Mouse (Mus musculus) midbrain, embryonic 16.5 days (tissue): ENCODE results near the gene Nme3. TPM values are rescaled to one million over a fixed set of nuclear protein-coding genes. Genes with fewer than 3 reads are reported as not detected.
"Not testable (repeated sequence)": the region's sequence is repeated elsewhere in the genome, so short reads cannot be mapped to it uniquely, and the experiment has no call there.

Source experiments
- ATAC-seq: fragments of 200-750 bp; cut with Nextera tagmentation; 2 replicates; pipeline ENCODE4 v1.8.0; 2017; ENCODE audit warnings: moderate TSS enrichment
- H3K27ac ChIP-seq: fragments of 300-500 bp; sonication (generic); 2 replicates; pipeline ENCODE4 v1.5.1; 2014; ENCODE audit warnings: mild to moderate bottlenecking, low read length, mixed read lengths
- H3K27me3 ChIP-seq: fragments of 300-500 bp; sonication (generic); 2 replicates; pipeline ENCODE4 v1.6.1; 2014; ENCODE audit warnings: low read depth, low read length, mixed read lengths; ENCODE audit not compliant: control insufficient read depth, insufficient read depth
- H3K36me3 ChIP-seq: fragments of 300-500 bp; sonication (generic); 2 replicates; pipeline ENCODE4 v1.6.1; 2014; ENCODE audit warnings: mild to moderate bottlenecking, low read length, moderate library complexity, mixed read lengths; ENCODE audit not compliant: control insufficient read depth, insufficient read depth
- H3K4me1 ChIP-seq: fragments of 300-500 bp; sonication (generic); 2 replicates; pipeline ENCODE4 v1.6.1; 2014; ENCODE audit warnings: mild to moderate bottlenecking, low read length, mixed read lengths; ENCODE audit not compliant: control insufficient read depth, insufficient read depth
- H3K4me2 ChIP-seq: fragments of 300-500 bp; sonication (generic); 2 replicates; pipeline ENCODE4 v1.6.1; 2014; ENCODE audit warnings: mild to moderate bottlenecking, low read length, mixed read lengths
- H3K4me3 ChIP-seq: fragments of 300-500 bp; sonication (generic); 2 replicates; pipeline ENCODE4 v1.5.1; 2014; ENCODE audit warnings: low read depth, mild to moderate bottlenecking, low read length, moderate library complexity, mixed read lengths
- H3K9ac ChIP-seq: fragments of 300-500 bp; sonication (generic); 2 replicates; pipeline ENCODE4 v1.6.1; 2014; ENCODE audit warnings: low read depth, low read length, mixed read lengths
- H3K9me3 ChIP-seq: fragments of 300-500 bp; sonication (generic); replicated peaks from 2 replicates; pipeline ENCODE4 v1.6.1; 2014; ENCODE audit warnings: mild to moderate bottlenecking, low read length, mixed read lengths; ENCODE audit not compliant: control insufficient read depth, poor library complexity, severe bottlenecking
- WGBS: fragments of 180-500 bp; shearing (Covaris S2); extraction: QIAGEN DNeasy Blood & Tissue Kit; methylation state at CpG from one replicate; pipeline ENCODE4 v1.1.7; 2014; 5-methylcytosine and 5-hydroxymethylcytosine counted together
- polyA plus RNA-seq: library from polyadenylated mRNA; unstranded; fragments of >200 nt; fragmentation: Nextera tagmentation; extraction: Ambion mirVana; gene quantifications from 2 replicates; pipeline ENCODE4 v1.2.1, GENCODE M21; 2015

Gene Nme3
- polyA plus RNA-seq, 1 experiment from 2014 or later: 88.6 TPM

- Histone ChIP-seq H3K4me1 (peaks cover 30% of the 10 kb centered on the region), H3K4me2 (peak overlapping the region; percentile 73), H3K4me3 (peak overlapping the region; percentile 84), H3K36me3 (no peaks in the 10 kb centered on the region), H3K27me3 (no peaks in the 10 kb centered on the region), H3K9me3 (no peaks in the 10 kb centered on the region), H3K9ac (peak overlapping the region; percentile 84), H3K27ac (no peak overlapping the region)
- no peak for ATAC-seq
These were observed 39.4 kb downstream of the Nme3 start for GRCm38 (mm10) chr17:24935666-24936065.

- H3K36me3 ChIP-seq: no peaks in the 10 kb centered on the region
- H3K4me1 ChIP-seq: peaks cover 30% of the 10 kb centered on the region
- peak within 1 kb of the TSS; percentile 84 for H3K4me3 ChIP-seq
- H3K9me3 ChIP-seq: no peaks in the 10 kb centered on the region
- H3K4me2 ChIP-seq: peak within 1 kb of the TSS; percentile 73
- no peaks in the 10 kb centered on the region for H3K27me3 ChIP-seq
- peak within 1 kb of the TSS; percentile 95 for H3K27ac ChIP-seq
- under 1% methylated on average over 67 of the region's 78 CpGs for WGBS
- peak within 1 kb of the TSS; percentile 84 for H3K9ac ChIP-seq
- ATAC-seq: peak; percentile 99
These were observed 40.2 kb downstream of the Nme3 start, which contains the start of gene Mapk8ip3 for GRCm38 (mm10) chr17:24936259-24937237. TSS of gene Mapk8ip3 (minus strand) at chr17:24936977.

GRCm38 (mm10) chr17:24937266-24937665 is 41.0 kb downstream of the Nme3 start:
- peak overlapping the region; percentile 84 for H3K4me3 ChIP-seq
- H3K4me1 ChIP-seq: peaks cover 30% of the 10 kb centered on the region
- H3K27me3 ChIP-seq: no peaks in the 10 kb centered on the region
- 48% methylated on average over 6 of the region's 6 CpGs for WGBS
- H3K36me3 ChIP-seq: no peaks in the 10 kb centered on the region
- peak overlapping the region; percentile 84 for H3K9ac ChIP-seq
- no peak for ATAC-seq
- peak overlapping the region; percentile 73 for H3K4me2 ChIP-seq
- H3K27ac ChIP-seq: peak overlapping the region; percentile 95
- no peaks in the 10 kb centered on the region for H3K9me3 ChIP-seq

- not testable (repeated sequence) for H3K27me3 ChIP-seq, H3K4me1 ChIP-seq, H3K9ac ChIP-seq, H3K4me3 ChIP-seq, ATAC-seq, H3K27ac ChIP-seq, H3K4me2 ChIP-seq, H3K9me3 ChIP-seq
- WGBS: 12% methylated on average over 2 of the region's 2 CpGs
- H3K36me3 ChIP-seq: peaks cover 11% of the 10 kb centered on the region
These were observed 46.2 kb downstream of the Nme3 start for GRCm38 (mm10) chr17:24942453-24942852.

GRCm38 (mm10) chr17:24943036-24943435 is 46.7 kb downstream of the Nme3 start:
- H3K36me3 ChIP-seq: peaks cover 17% of the 10 kb centered on the region
- H3K27me3 ChIP-seq: no peaks in the 10 kb centered on the region
- no peaks in the 10 kb centered on the region for H3K4me1 ChIP-seq
- no peak overlapping the region for H3K27ac ChIP-seq
- no peak overlapping the region for H3K4me2 ChIP-seq
- H3K9me3 ChIP-seq: no peaks in the 10 kb centered on the region
- 91% methylated on average over 7 of the region's 7 CpGs for WGBS
- no peak for ATAC-seq
- H3K4me3 ChIP-seq: no peak overlapping the region
- no peak overlapping the region for H3K9ac ChIP-seq

GRCm38 (mm10) chr17:24943589-24943988 is 47.3 kb downstream of the Nme3 start:
- not testable (repeated sequence) for H3K27me3 ChIP-seq, H3K4me1 ChIP-seq, H3K27ac ChIP-seq, H3K9ac ChIP-seq, H3K4me3 ChIP-seq, H3K9me3 ChIP-seq, ATAC-seq, H3K4me2 ChIP-seq
- WGBS: 94% methylated on average over 1 of the region's 1 CpGs
- peaks cover 18% of the 10 kb centered on the region for H3K36me3 ChIP-seq

Other genes starting within 250 kb of the Nme3 start
- gene Slc9a3r2, start 246.2 kb upstream of the Nme3 start, polyA plus RNA-seq: 43.3 and 43.7 TPM in 2 replicates
- gene Npw, start 238.0 kb upstream of the Nme3 start, polyA plus RNA-seq: 0.36 and 0.90 TPM in 2 replicates
- gene Zfp598, start 226.8 kb upstream of the Nme3 start, polyA plus RNA-seq: 19.7 and 20.3 TPM in 2 replicates
- gene Syngr3, start 206.5 kb upstream of the Nme3 start, polyA plus RNA-seq: 266 and 303 TPM in 2 replicates
- gene Gfer, start 200.3 kb upstream of the Nme3 start, polyA plus RNA-seq: 33.7 and 40.8 TPM in 2 replicates
- 1.9 and 2.2 TPM in 2 replicates for gene Noxo1, start 200.3 kb upstream of the Nme3 start, polyA plus RNA-seq
- gene Tbl3, start 188.8 kb upstream of the Nme3 start, polyA plus RNA-seq: 61.8 and 69.2 TPM in 2 replicates
- gene Rnf151, start 178.4 kb upstream of the Nme3 start, polyA plus RNA-seq: 0.28 TPM in 1 of 2 replicates, not detected in the other
- gene Rps2, start 178.4 kb upstream of the Nme3 start, polyA plus RNA-seq: 657 and 682 TPM in 2 replicates
- 264 and 289 TPM in 2 replicates for gene Ndufb10, start 172.0 kb upstream of the Nme3 start, polyA plus RNA-seq
- not detected in 2 replicates for gene Rpl3l, start 168.7 kb upstream of the Nme3 start, polyA plus RNA-seq
- gene Msrb1, start 159.9 kb upstream of the Nme3 start, polyA plus RNA-seq: 14.9 and 17.5 TPM in 2 replicates
- gene Hs3st6, start 143.5 kb upstream of the Nme3 start, polyA plus RNA-seq: not detected in 2 replicates
- gene Meiob, start 92.2 kb upstream of the Nme3 start, polyA plus RNA-seq: not detected in 2 replicates
- gene Hagh, start 56.4 kb upstream of the Nme3 start, polyA plus RNA-seq: 62.9 and 72.2 TPM in 2 replicates
- gene Fahd1, start 46.1 kb upstream of the Nme3 start, polyA plus RNA-seq: 19.6 and 20.2 TPM in 2 replicates
- gene Igfals, start 30.5 kb upstream of the Nme3 start, polyA plus RNA-seq: not detected in 2 replicates
- 54.3 and 54.7 TPM in 2 replicates for gene Nubp2, start 10.2 kb upstream of the Nme3 start, polyA plus RNA-seq
- 85.8 and 90.5 TPM in 2 replicates for gene Spsb3, start 9.9 kb upstream of the Nme3 start, polyA plus RNA-seq
- gene Eme2, start 1.4 kb upstream of the Nme3 start, polyA plus RNA-seq: 28.6 and 28.8 TPM in 2 replicates
- 72.9 and 77.2 TPM in 2 replicates for gene Mrps34, start 1.4 kb upstream of the Nme3 start, polyA plus RNA-seq
- 100 and 104 TPM in 2 replicates for gene Mapk8ip3, start 40.5 kb downstream of the Nme3 start, polyA plus RNA-seq
- 86.2 and 100 TPM in 2 replicates for gene Jpt2, start 64.2 kb downstream of the Nme3 start, polyA plus RNA-seq
- 4.6 and 5.3 TPM in 2 replicates for gene Cramp1l, start 119.3 kb downstream of the Nme3 start, polyA plus RNA-seq
- gene Ift140, start 119.6 kb downstream of the Nme3 start, polyA plus RNA-seq: 18.8 and 20.1 TPM in 2 replicates
- gene Tmem204, start 187.1 kb downstream of the Nme3 start, polyA plus RNA-seq: 10.3 and 11.1 TPM in 2 replicates
- 51.9 and 53.4 TPM in 2 replicates for gene Telo2, start 219.5 kb downstream of the Nme3 start, polyA plus RNA-seq
- 0.38 TPM in 1 of 2 replicates, not detected in the other for gene Ptx4, start 224.3 kb downstream of the Nme3 start, polyA plus RNA-seq
- gene Clcn7, start 236.9 kb downstream of the Nme3 start, polyA plus RNA-seq: 33.6 and 36.1 TPM in 2 replicates